Mouse (Mus musculus) embryonic fibroblast, embryonic 13.5 days (primary cell): ENCODE results near the gene Atp13a4.

Source experiments
- CTCF ChIP-seq: IDR thresholded peaks from 2 replicates; pipeline ENCODE4 v1.5.1; 2011; ENCODE audit warnings: mild to moderate bottlenecking, control low read depth, low read length, moderate library complexity, borderline replicate concordance; ENCODE audit not compliant: insufficient read depth
- POLR2A ChIP-seq: IDR thresholded peaks from 2 replicates; pipeline ENCODE4 v1.6.1; 2011; ENCODE audit warnings: low read depth, mild to moderate bottlenecking, control low read depth, low read length, moderate library complexity

DNA sequence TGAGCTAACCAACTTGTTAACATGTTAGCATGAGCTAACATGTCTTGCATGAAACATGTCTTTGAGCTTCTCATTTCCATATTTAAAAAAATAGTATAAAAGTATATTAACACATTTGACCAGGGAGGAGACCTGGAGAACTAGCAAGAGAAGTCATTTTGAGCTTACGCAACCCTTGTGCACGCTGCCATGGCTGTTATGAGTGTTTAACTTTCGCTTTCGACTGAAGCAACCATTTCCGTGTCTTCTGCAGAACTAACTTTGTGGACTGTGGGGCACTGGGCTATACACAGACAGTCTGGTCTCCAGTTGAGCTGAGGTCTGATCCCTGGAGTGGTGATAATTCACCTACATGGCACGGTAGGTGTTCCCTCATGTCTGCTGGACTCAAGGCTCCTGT is 17.6 kb downstream of the Atp13a4 start:
- TF ChIP-seq POLR2A = no peak
- TF ChIP-seq CTCF = no peak
